18 mouse cellular contexts compared by ENCODE assay signal in the genomic region with DNA sequence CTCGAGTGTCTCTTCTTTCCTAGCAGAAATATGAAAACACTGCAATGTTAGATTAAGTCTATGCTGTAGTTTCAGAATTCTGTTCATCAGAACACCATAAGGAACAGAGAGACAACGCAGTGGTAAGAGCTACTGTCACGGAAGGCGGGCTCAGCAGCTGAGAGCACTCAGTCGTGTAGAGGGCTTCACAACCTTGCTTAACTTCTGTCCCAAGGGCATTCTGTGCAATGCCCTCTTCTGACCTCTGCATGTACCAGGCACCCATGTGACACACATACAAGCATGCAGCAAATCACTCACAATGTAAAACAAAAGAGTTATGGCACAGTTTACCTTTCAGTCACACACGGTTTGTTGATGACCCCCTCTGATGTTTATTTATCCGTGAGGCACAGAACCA. TPM values are rescaled to one million over a fixed set of nuclear protein-coding genes. Genes with fewer than 3 reads are reported as not detected.
DNase-seq lines count a peak whose midpoint lies in the region; TF ChIP-seq lines count a peak whose summit lies in the region.
"Had no signal": no experiment of that assay in that cellular context is flagged by ENCODE, and none has a peak within 500 bp of the region (broad histone marks: within the 10 kb centered on the region; RNA-seq: fewer than 3 reads in every experiment).

No protein-coding gene starts in this region.

- no peak for TF ChIP-seq POLR2A in spleen, adult 2 months (IDR thresholded peaks at IDR 0.05; ENCODE audit: low read depth, low read length)

- TF ChIP-seq CTCF in spleen, adult 2 months (IDR thresholded peaks at IDR 0.05; ENCODE audit: extremely low read depth, insufficient read depth, insufficient read length, insufficient replicate concordance) = no peak

- peaks cover 10% of the 10 kb centered on the region for H3K4me1 ChIP-seq in spleen, adult 2 months (ENCODE audit: control insufficient read depth, insufficient read depth, insufficient read length)
- H3K4me1 ChIP-seq: embryonic facial prominence, embryonic 13.5 days; limb, embryonic 15.5 days; midbrain, embryonic 10.5 days had no signal

- 47% methylated on average over 7 of the region's 7 CpGs for WGBS in spleen, adult 2 months

- no peak overlapping the region for H3K4me3 ChIP-seq in spleen, adult 2 months (ENCODE audit: extremely low read depth, insufficient read depth, insufficient read length)
- H3K4me3 ChIP-seq: embryonic facial prominence, embryonic 13.5 days; forebrain, embryonic 15.5 days; limb, embryonic 15.5 days; midbrain, embryonic 10.5 days had no signal

- peak; percentile 29 for DNase-seq in adrenal gland, postnatal 10 days
- DNase-seq in adrenal gland, adult 18-20 months (ENCODE audit: low spot score in 2 of 2) = no peak
- DNase-seq in kidney, adult 11 months = peak; percentile 22
- no peak for DNase-seq in kidney, postnatal 14 days
- DNase-seq in lung, postnatal 25 days (ENCODE audit: low spot score) = peak; percentile 16
- DNase-seq in lung, postnatal 14 days = no peak
- DNase-seq in spleen, adult 2 months (ENCODE audit: low read depth in 1 of 2, low spot score in 2 of 2) = peak; percentile 56 to 62
- DNase-seq in cerebellum, postnatal 14 days = no peak
- DNase-seq: cerebellum, adult 9-10 months; gastrocnemius, postnatal 14 days; lung, postnatal 4 days; right cerebral cortex, postnatal 4 days; thymus, adult 2 months had no signal

- no peaks in the 10 kb centered on the region for H3K27me3 ChIP-seq in spleen, adult 2 months (ENCODE audit: control insufficient read depth, insufficient read depth, low read length)
- H3K27me3 ChIP-seq: embryonic facial prominence, embryonic 13.5 days; forebrain, embryonic 15.5 days; limb, embryonic 15.5 days had no signal

- H3K27ac ChIP-seq in spleen, adult 2 months (ENCODE audit: insufficient read depth, low read length) = peak overlapping the region; percentile 81; the same call in 1 of the 2 replicates
- H3K27ac ChIP-seq: embryonic facial prominence, embryonic 13.5 days; forebrain, embryonic 15.5 days; hindbrain, postnatal 0 days; limb, embryonic 15.5 days; midbrain, embryonic 10.5 days had no signal

- H3K36me3 ChIP-seq in spleen, adult 2 months (ENCODE audit: control insufficient read depth, insufficient read depth, low read length) = peaks cover 5% of the 10 kb centered on the region; the same call in 1 of the 2 replicates

RNA-seq across cellular contexts. Expression of a gene that starts 37.5 kb away (rescaled TPM):
- 10 to 100 TPM; 74.7 to 85.6 TPM for total RNA-seq in adrenal gland, postnatal 10 days (2021)
- total RNA-seq in adrenal gland, adult 18-20 months (2021) = 10 to 100 TPM; 75.2 to 92.7 TPM
- polyA plus RNA-seq in spleen, adult 2 months (2012; rRNA removed) = 3.7 and 5.2 TPM in 2 replicates

Comparison
In these comparisons a context has a peak if more than half of its experiments do, and no peak if none do; other contexts are left out.
1. DNase-seq: peak in adrenal gland, postnatal 10 days (single experiment), kidney, adult 11 months (single experiment), lung, postnatal 25 days (single experiment) and spleen, adult 2 months (2 of 2); none in adrenal gland, adult 18-20 months (0 of 2), kidney, postnatal 14 days (single experiment), lung, postnatal 14 days (single experiment) and cerebellum, postnatal 14 days (0 of 2).